Mouse (Mus musculus): ENCODE results near the gene Eif3i. TPM values are rescaled to one million over a fixed set of nuclear protein-coding genes. Genes with fewer than 3 reads are reported as not detected.

Gene Eif3i
- polyA plus RNA-seq (2015; fragmentation: Nextera tagmentation; extraction: Ambion mirVana), result 203 and 206 TPM in 2 replicates

DNA sequence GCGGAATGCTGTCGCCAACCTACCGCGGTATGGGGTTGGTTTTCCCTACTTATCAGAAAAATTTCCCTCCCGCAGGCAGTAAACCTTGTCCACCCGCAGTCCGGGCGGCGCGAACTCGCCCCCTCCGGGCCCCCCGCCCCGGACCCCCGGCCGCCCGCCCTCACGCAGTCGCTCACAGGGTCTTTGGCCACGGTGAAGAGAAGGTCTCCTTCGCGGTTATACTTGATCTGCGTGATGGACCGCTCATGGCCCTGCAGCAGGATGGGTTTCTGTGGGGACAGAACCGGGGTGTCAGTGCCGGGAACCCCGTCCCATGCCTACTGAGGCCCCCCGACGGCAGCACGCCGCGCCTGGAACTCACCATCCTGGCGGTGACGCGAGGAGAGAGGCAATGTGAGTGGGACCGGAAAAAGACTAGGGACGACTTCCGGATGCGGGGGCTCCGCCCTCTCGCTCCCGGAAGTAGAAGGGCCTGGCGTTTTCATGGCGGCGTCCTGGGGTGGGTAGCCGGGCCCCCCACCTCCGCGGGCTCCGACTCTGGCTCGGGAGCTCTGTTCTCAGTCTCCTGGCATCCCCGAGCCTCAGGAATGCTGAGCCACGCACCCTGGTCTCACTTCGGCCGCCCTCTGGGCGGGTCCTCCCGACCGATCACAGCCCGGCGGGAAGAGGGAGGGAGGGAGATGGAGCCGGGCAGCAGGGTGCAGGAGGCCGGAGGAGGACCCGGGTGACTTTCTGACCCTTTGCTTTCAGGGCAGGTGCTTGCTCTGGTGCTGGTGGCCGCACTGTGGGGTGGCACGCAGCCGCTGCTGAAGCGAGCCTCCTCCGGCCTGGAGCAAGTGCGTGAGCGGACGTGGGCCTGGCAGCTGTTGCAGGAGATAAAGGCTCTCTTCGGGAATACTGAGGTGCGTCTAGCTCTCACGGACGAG, at the start of gene Eif3i, which contains the start of gene Tmem234:
Gene Eif3i, minus strand, starts transcription at position 416 of the 926 bp plus-strand sequence.
Gene Tmem234, plus strand, starts transcription at position 436 of the 926 bp plus-strand sequence.
- H3K36me3 ChIP-seq, result peaks cover 38% of the 10 kb centered on the region
- peaks cover 38% of the 10 kb centered on the region for H3K4me1 ChIP-seq (replicated peaks)
- no peaks in the 10 kb centered on the region for H3K27me3 ChIP-seq
- peak; percentile 93 for ATAC-seq (ENCODE audit: low FRiP score, low read depth)
- under 1% methylated on average over 74 of the region's 74 CpGs for WGBS
- H3K9ac ChIP-seq, result peak within 1 kb of the TSS; percentile 94
- H3K4me3 ChIP-seq, result peak within 1 kb of the TSS; percentile 91
- no peaks in the 10 kb centered on the region for H3K9me3 ChIP-seq
- H3K4me2 ChIP-seq, result peak within 1 kb of the TSS; percentile 90
- H3K27ac ChIP-seq (replicated peaks), result peak within 1 kb of the TSS; percentile 77

DNA sequence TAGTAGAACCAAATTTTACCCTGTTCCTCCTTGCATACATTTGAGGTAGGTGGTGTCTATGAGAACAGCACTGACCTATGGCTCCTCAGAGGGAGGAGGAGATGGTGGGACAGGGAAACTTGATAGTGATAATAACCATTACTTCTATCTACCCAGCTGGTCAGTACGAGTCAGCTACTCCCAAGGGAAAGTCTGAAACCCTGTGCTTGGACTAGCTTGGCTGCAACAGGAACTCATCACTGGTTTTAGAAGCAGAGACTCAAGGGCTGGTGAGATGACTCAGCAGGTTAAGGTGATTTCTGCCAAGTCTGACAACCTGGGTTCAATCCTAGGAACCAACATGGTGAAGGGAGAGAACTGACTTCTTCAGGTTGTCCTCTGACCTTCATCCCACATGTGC, 48.2 kb upstream of the Eif3i start:
- H3K27ac ChIP-seq (replicated peaks), result no peak overlapping the region
- no peaks in the 10 kb centered on the region for H3K9me3 ChIP-seq
- no peak overlapping the region for H3K9ac ChIP-seq
- peaks cover 80% of the 10 kb centered on the region for H3K36me3 ChIP-seq
- H3K27me3 ChIP-seq, result no peaks in the 10 kb centered on the region
- no peaks in the 10 kb centered on the region for H3K4me1 ChIP-seq (replicated peaks)
- no peak for ATAC-seq (ENCODE audit: low FRiP score, low read depth)
- WGBS, result 90% methylated on average over 1 of the region's 1 CpGs
- H3K4me2 ChIP-seq, result no peak overlapping the region
- no peak overlapping the region for H3K4me3 ChIP-seq

DNA sequence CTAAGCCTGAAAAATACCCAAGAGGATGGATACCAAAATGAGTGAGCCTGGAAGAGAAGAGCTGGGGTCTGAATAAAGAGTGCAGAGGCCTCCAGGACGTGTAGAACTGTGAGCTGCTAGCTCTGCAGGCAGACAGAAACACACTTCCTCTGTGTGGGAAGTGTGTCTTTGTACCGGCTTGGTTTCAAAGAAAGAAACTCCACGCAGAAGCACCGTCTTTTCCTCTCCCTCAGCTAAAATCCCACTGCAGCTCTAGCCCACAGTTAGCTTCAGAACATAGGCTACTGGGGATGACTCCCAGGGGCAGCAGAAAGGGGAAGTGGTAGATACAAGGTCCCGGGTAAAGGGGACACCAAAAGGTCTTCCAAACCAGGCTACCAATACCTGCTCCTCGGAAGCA, 44.8 kb upstream of the Eif3i start:
- Histone ChIP-seq H3K9ac (no peak overlapping the region), H3K4me2 (no peak overlapping the region), H3K9me3 (no peaks in the 10 kb centered on the region), H3K36me3 (peaks cover 52% of the 10 kb centered on the region), H3K4me1 (replicated peaks) (peaks cover 3% of the 10 kb centered on the region; the same call in 1 of the 2 replicates), H3K27me3 (no peaks in the 10 kb centered on the region), H3K27ac (replicated peaks) (no peak overlapping the region), H3K4me3 (no peak overlapping the region)
- no peak for ATAC-seq (ENCODE audit: low FRiP score, low read depth)
- 93% methylated on average over 6 of the region's 6 CpGs for WGBS

DNA sequence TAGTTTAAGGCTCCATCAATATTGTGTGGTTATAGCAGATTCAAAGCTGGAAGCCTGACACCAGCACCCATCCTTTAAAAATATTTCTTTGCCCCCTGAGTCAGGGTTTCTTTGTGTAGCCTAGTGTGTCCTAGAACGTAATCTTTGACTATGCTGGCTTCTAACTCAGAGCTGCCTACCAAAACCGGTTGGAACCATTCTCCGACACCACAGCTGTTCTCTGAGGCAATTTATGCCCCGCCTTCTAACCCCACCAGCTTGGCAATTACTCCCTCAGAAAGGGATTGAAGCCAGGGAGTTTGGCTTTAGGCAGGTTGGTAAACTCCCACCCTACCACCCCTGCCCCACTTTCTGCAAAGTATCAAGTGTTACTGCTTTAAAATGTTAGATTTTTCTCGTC, 41.3 kb upstream of the Eif3i start:
- H3K36me3 ChIP-seq, result peaks cover 26% of the 10 kb centered on the region
- no peak for ATAC-seq (ENCODE audit: low FRiP score, low read depth)
- no peak overlapping the region for H3K4me3 ChIP-seq
- peaks cover 23% of the 10 kb centered on the region for H3K4me1 ChIP-seq (replicated peaks)
- 56% methylated on average over 5 of the region's 5 CpGs for WGBS
- H3K27me3 ChIP-seq, result no peaks in the 10 kb centered on the region
- H3K27ac ChIP-seq (replicated peaks), result no peak overlapping the region
- H3K9me3 ChIP-seq, result no peaks in the 10 kb centered on the region
- no peak overlapping the region for H3K9ac ChIP-seq
- H3K4me2 ChIP-seq, result peak overlapping the region; percentile 76

DNA sequence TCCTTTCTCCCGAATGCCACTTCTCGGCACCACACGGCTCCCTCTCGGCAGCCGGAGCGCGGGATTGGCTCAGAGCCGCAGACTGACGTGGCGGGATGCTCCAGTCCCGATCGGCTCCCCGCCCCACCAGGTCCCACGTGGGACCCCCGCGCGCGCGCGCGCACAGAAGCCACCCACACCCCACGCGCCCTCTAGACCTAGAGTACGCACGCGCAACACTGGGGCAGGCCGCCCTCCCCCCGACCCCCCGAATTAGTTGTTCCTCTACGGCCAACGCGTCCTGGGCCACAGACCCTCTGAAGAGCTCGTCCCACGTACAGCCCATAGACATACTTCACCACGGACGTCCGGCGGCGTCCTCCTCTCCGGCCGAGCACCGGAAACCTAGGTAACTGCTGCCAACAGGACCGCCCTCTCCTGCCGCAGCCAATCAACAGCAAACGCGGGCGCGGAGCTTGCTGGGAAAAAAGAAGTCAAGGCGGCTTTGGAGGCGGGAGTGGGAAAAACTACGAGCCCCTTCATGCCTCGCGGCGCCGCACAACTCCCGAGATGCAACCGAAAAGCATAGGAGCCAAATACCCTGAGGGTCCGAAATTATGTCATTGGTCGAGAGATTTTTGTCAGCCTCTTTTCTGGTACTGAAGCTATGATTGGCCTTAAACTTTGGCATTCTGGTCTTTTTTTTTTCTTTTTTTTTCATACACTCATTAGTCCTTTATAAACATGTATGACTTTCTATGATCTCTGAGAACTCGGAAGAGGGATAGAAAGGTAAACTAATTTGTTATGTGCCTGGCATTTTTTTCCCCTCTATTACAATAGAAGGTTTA, 40.4 kb upstream of the Eif3i start, which contains the start of gene Txlna:
Gene Txlna, minus strand, starts transcription at position 428 of the 830 bp plus-strand sequence.
- H3K36me3 ChIP-seq, result peaks cover 26% of the 10 kb centered on the region
- H3K4me2 ChIP-seq, result peak within 1 kb of the TSS; percentile 76
- H3K4me3 ChIP-seq, result peak within 1 kb of the TSS; percentile 78
- H3K27ac ChIP-seq (replicated peaks), result peak within 1 kb of the TSS; percentile 98
- H3K9me3 ChIP-seq, result no peaks in the 10 kb centered on the region
- peak; percentile 97 for ATAC-seq (ENCODE audit: low FRiP score, low read depth)
- WGBS, result under 1% methylated on average over 59 of the region's 60 CpGs
- peak within 1 kb of the TSS; percentile 59 for H3K9ac ChIP-seq
- H3K27me3 ChIP-seq, result no peaks in the 10 kb centered on the region
- peaks cover 23% of the 10 kb centered on the region for H3K4me1 ChIP-seq (replicated peaks)

DNA sequence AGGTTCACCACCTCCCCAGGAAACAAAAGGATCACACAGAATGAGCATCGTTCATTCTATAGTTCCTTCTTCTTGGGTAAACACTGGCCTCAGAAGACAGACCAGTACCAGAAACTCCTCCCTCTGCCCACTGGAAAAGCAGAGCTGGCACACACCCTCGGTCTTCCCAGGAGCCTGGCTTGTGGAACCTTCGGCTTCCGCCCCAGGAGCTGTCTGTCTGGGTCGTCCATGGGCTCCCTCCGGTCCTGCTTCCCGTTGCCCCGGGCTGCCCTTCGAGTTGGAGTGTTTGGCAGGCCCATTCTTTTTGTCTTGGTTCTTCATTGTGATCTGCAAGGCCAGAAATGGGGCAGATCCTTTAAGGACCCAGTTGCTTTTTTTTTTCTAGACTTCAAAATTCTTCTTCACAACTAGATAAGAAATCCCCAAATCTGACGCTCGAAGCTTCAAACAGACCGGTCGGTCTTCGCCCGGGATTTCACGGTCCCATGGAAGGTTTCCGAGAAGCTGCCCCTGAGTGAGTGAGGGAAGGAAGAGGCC, 39.7 kb upstream of the Eif3i start:
- no peak for ATAC-seq (ENCODE audit: low FRiP score, low read depth)

DNA sequence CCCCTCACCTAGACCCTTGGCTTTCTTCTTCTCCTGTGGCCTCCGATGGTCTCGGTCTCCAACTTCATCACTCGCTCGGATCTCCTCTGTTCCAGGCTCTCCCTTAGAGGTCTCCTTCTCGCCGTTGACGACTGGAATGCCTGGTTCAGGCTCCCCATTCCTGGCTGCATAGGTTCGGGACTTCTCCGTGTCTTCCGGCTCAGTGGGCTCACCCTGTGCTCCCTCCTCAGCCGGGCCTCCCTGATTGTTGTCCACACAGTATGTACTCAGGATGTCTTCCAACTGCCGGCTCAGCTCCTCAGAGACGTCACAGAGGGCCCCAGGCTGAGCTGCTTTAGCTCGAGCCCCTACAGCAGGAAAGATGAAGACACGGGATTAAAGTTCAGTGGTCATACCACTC, 38.8 kb upstream of the Eif3i start:
- Histone ChIP-seq H3K4me1 (replicated peaks) (peaks cover 23% of the 10 kb centered on the region), H3K36me3 (peaks cover 32% of the 10 kb centered on the region), H3K4me3 (peak overlapping the region; percentile 78), H3K9me3 (no peaks in the 10 kb centered on the region), H3K4me2 (peak overlapping the region; percentile 76), H3K27ac (replicated peaks) (no peak overlapping the region), H3K9ac (0 out of 2 replicates have a peak overlapping the region, but pooled peaks have one; percentile 59), H3K27me3 (no peaks in the 10 kb centered on the region)
- no peak for ATAC-seq (ENCODE audit: low FRiP score, low read depth)
- 81% methylated on average over 15 of the region's 15 CpGs for WGBS

More for the DNA sequence above, 39.7 kb upstream of the Eif3i start:
- H3K9ac ChIP-seq, result peak overlapping the region; percentile 59
- no peaks in the 10 kb centered on the region for H3K27me3 ChIP-seq
- no peaks in the 10 kb centered on the region for H3K9me3 ChIP-seq
- H3K4me3 ChIP-seq, result peak overlapping the region; percentile 78
- peak overlapping the region; percentile 76 for H3K4me2 ChIP-seq
- peak overlapping the region; percentile 98 for H3K27ac ChIP-seq (replicated peaks)
- H3K36me3 ChIP-seq, result peaks cover 29% of the 10 kb centered on the region
- peaks cover 23% of the 10 kb centered on the region for H3K4me1 ChIP-seq (replicated peaks)
- WGBS, result 4% methylated on average over 17 of the region's 17 CpGs

DNA sequence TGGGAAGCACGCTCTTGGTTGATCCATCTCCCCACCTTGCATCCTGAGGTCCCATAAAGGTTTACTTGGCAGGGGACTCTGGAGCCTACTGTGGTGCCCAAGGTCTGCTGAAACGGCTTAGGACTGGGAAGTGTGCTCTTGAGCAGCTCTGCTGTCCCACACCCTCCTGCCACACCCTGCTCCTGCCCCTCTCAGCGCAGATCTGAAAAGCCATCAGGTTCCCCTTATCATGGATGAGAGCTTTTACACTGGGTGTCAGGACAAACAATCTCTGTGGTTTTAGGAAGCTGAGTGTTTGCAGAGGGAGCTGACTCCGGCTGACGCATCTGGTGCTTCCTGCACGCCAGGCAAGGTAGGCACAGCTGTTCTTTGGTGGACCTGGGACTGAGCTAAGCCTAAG, 33.4 kb upstream of the Eif3i start:
- Histone ChIP-seq H3K9ac (no peak overlapping the region), H3K27me3 (no peaks in the 10 kb centered on the region), H3K4me2 (no peak overlapping the region), H3K9me3 (no peaks in the 10 kb centered on the region), H3K36me3 (peaks cover 81% of the 10 kb centered on the region), H3K27ac (replicated peaks) (no peak overlapping the region), H3K4me3 (no peak overlapping the region), H3K4me1 (replicated peaks) (peaks cover 15% of the 10 kb centered on the region)
- ATAC-seq (ENCODE audit: low FRiP score, low read depth), result no peak
- 95% methylated on average over 6 of the region's 6 CpGs for WGBS

DNA sequence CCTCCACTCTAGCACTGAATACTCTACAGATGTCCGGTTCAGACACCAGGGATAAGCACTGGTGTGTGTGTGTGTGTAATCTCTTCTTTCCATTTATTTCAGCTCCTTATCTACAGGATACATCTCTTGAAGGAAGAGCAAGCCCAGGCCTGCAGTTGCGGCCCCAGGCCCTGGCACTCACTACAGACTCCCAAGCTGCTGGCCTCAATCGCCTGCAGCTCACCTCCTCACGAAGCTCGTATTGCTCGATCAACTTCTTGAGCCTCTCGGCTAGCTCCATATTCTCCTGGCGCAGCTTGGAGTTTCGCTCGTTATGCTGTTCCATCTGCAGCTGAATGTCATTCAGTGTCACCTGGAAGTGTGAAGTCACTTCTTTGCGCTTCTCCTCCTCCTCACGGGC, 31.4 kb upstream of the Eif3i start:
- Histone ChIP-seq H3K4me1 (replicated peaks) (peaks cover 6% of the 10 kb centered on the region; the same call in 1 of the 2 replicates), H3K27ac (replicated peaks) (no peak overlapping the region), H3K4me2 (no peak overlapping the region), H3K36me3 (peaks cover 93% of the 10 kb centered on the region), H3K9me3 (no peaks in the 10 kb centered on the region), H3K4me3 (no peak overlapping the region), H3K9ac (no peak overlapping the region), H3K27me3 (no peaks in the 10 kb centered on the region)
- 95% methylated on average over 12 of the region's 12 CpGs for WGBS
- ATAC-seq (ENCODE audit: low FRiP score, low read depth), result no peak

DNA sequence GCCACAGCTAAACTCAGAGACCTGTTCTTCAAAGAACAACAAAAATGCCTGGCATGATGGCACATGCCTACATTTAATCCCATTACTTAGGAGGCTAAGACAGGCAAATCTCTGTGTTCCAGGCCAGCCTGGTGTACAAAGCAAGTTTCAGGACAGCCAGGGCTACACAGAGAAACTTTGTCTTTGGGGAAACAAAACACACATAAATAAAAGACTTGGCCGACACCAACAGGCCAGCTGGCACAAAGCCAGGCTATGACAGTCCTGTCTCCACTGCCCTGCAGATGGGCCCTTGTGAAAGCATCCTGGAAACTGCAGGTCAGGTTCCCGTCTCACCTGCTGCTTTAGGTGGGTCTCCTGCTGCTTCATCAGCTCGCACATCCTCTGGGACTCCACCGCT, 30.5 kb upstream of the Eif3i start:
- H3K27ac ChIP-seq (replicated peaks), result no peak overlapping the region

DNA sequence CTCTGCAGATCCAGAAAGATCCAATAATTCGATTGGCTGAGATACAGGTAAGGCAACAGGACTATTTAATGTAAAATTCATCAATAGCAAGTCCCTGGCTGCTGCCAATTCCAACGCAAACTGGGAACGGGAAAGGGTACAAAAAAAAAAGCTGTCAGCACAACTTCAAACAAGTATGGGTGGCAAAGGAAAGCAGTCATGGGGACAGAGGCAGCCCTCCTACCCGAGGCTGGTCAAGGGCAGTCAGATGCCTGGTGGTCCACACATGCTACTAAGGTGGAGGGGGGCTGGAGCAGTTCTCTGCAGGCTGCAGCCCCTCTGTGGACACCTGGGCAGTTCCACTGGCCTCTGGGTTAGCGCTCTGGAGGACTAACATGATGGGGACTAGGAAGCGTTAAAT, 25.6 kb upstream of the Eif3i start:
- H3K27me3 ChIP-seq, result no peaks in the 10 kb centered on the region
- WGBS, result 79% methylated on average over 6 of the region's 6 CpGs
- H3K4me3 ChIP-seq, result no peak overlapping the region
- no peak overlapping the region for H3K4me2 ChIP-seq
- ATAC-seq (ENCODE audit: low FRiP score, low read depth), result no peak
- peaks cover 44% of the 10 kb centered on the region for H3K4me1 ChIP-seq (replicated peaks)
- H3K9me3 ChIP-seq, result no peaks in the 10 kb centered on the region
- H3K27ac ChIP-seq (replicated peaks), result peak overlapping the region; percentile 97
- peaks cover 44% of the 10 kb centered on the region for H3K36me3 ChIP-seq
- H3K9ac ChIP-seq, result no peak overlapping the region

More for the DNA sequence above, 30.5 kb upstream of the Eif3i start:
- H3K9me3 ChIP-seq, result no peaks in the 10 kb centered on the region
- H3K4me1 ChIP-seq (replicated peaks), result peaks cover 6% of the 10 kb centered on the region; the same call in 1 of the 2 replicates
- H3K4me3 ChIP-seq, result no peak overlapping the region
- 63% methylated on average over 4 of the region's 4 CpGs for WGBS
- no peak for ATAC-seq (ENCODE audit: low FRiP score, low read depth)
- no peak overlapping the region for H3K9ac ChIP-seq
- H3K4me2 ChIP-seq, result no peak overlapping the region
- H3K27me3 ChIP-seq, result no peaks in the 10 kb centered on the region
- H3K36me3 ChIP-seq, result peaks cover 91% of the 10 kb centered on the region

Measured in hindbrain, embryonic 15.5 days (tissue).